Mouse (Mus musculus): ENCODE data around the gene Kcnn1.

Gene Kcnn1

GRCm38 (mm10) chr8:70792700-70793099 lies 70.4 kb downstream of the Kcnn1 start:
- DNase-seq (ENCODE audit: low spot score in 2 of 2), result peak in 1 of 2 experiments; percentile 68
